Mouse (Mus musculus) heart, embryonic 12.5 days (tissue): ENCODE results near the gene Usp11. TPM values are rescaled to one million over a fixed set of nuclear protein-coding genes. Genes with fewer than 3 reads are reported as not detected.
"Not testable (repeated sequence)": the region's sequence is repeated elsewhere in the genome, so short reads cannot be mapped to it uniquely, and the experiment has no call there.

Source experiments
- ATAC-seq: fragments of 200-750 bp; cut with Nextera tagmentation; 2 replicates; pipeline ENCODE4 v1.8.0; 2017; ENCODE audit warnings: moderate TSS enrichment, moderate library complexity; ENCODE audit not compliant: insufficient number of reproducible peaks, low FRiP score
- H3K27ac ChIP-seq: fragments of 300-500 bp; sonication (generic); 2 replicates; pipeline ENCODE4 v1.5.1; 2016; ENCODE audit warnings: mild to moderate bottlenecking, moderate library complexity; ENCODE audit not compliant: poor library complexity, severe bottlenecking
- H3K27me3 ChIP-seq: fragments of 300-500 bp; sonication (generic); replicated peaks from 2 replicates; pipeline ENCODE4 v1.6.1; 2016; ENCODE audit warnings: mild to moderate bottlenecking, moderate library complexity
- H3K36me3 ChIP-seq: fragments of 300-500 bp; sonication (generic); 2 replicates; pipeline ENCODE4 v1.6.1; 2016; ENCODE audit warnings: mild to moderate bottlenecking, moderate library complexity
- H3K4me1 ChIP-seq: fragments of 300-500 bp; sonication (generic); replicated peaks from 2 replicates; pipeline ENCODE4 v1.6.1; 2016; ENCODE audit warnings: mild to moderate bottlenecking
- H3K4me2 ChIP-seq: fragments of 300-500 bp; sonication (generic); 2 replicates; pipeline ENCODE4 v1.6.1; 2016; ENCODE audit warnings: mild to moderate bottlenecking, moderate library complexity
- H3K4me3 ChIP-seq: fragments of 300-500 bp; sonication (generic); 2 replicates; pipeline ENCODE4 v1.5.1; 2016; ENCODE audit warnings: mild to moderate bottlenecking
- H3K9ac ChIP-seq: fragments of 300-500 bp; sonication (generic); 2 replicates; pipeline ENCODE4 v1.6.1; 2016; ENCODE audit warnings: mild to moderate bottlenecking, moderate library complexity
- H3K9me3 ChIP-seq: fragments of 300-500 bp; sonication (generic); replicated peaks from 2 replicates; pipeline ENCODE4 v1.6.1; 2016; ENCODE audit warnings: mild to moderate bottlenecking, moderate library complexity
- WGBS: fragments of 180-500 bp; shearing (Covaris S2); methylation state at CpG from one replicate; pipeline ENCODE4 v1.1.7; 2016; 5-methylcytosine and 5-hydroxymethylcytosine counted together
- polyA plus RNA-seq: library from polyadenylated mRNA; unstranded; fragments of >200 nt; fragmentation: Nextera tagmentation; extraction: Ambion mirVana; gene quantifications from 2 replicates; pipeline ENCODE4 v1.2.1, GENCODE M21; 2016

Usp11 gene
- polyA plus RNA-seq, 1 experiment from 2014 or later: 45.4 TPM

DNA sequence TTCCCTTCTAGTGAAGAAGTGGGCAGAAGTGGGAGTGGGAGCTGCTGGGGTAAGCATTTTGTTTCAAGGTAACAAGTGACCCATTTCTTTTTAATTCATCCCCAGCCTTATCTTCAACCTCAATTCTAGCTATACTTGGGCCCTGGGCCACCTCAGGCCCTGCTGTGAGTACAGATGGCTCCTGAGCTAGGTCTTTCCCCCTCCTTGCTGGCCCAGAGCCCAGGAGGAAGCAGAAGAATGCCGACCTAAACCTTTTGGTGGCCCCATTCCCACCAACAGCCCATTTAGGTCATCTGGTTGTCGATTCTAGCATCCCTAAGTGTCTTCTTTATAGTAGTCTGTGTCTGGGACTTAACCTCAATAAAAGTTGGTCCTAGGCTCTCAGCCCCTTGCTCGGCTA, 12.1 kb upstream of the Usp11 start:
- Histone ChIP-seq H3K4me3 (no peak overlapping the region), H3K4me2 (no peak overlapping the region), H3K27me3 (no peaks in the 10 kb centered on the region), H3K36me3 (peaks cover 39% of the 10 kb centered on the region), H3K9me3 (no peaks in the 10 kb centered on the region), H3K27ac (no peak overlapping the region), H3K4me1 (peaks cover 25% of the 10 kb centered on the region; the same call in 1 of the 2 replicates), H3K9ac (no peak overlapping the region)
- ATAC-seq: no peak
- 69% methylated on average over 3 of the region's 3 CpGs for WGBS

DNA sequence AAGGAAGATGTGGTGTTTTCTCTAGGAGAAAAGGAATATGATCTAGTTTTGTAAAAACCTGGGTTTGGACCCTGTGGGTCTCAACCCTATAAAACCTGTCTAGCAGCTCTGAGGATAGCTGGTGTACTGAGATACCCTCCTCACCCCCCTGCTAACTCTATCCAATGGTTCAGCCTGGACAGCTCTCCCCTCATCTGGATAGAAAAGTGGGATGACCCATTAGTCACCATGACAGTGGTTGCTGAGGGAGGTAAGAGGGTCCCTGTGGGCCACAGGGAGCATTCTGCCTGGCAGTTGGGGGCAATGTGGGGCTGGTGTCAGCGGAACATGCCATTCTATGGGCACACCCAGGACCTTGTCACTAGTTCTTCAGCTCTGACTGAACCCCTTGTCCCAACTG, 11.1 kb upstream of the Usp11 start:
- Histone ChIP-seq H3K9ac (no peak overlapping the region), H3K4me2 (no peak overlapping the region), H3K27ac (no peak overlapping the region), H3K4me1 (peaks cover 22% of the 10 kb centered on the region; the same call in 1 of the 2 replicates), H3K36me3 (peaks cover 44% of the 10 kb centered on the region), H3K27me3 (no peaks in the 10 kb centered on the region), H3K4me3 (no peak overlapping the region), H3K9me3 (no peaks in the 10 kb centered on the region)
- WGBS: 84% methylated on average over 1 of the region's 1 CpGs
- ATAC-seq: no peak

GRCm38 (mm10) chrX:20695842-20696241, 7.9 kb upstream of the Usp11 start:
- no peak overlapping the region for H3K9ac ChIP-seq
- 0 out of 2 replicates have a peak, but pooled peaks cover 7% of the 10 kb centered on the region for H3K4me1 ChIP-seq
- no peaks in the 10 kb centered on the region for H3K9me3 ChIP-seq
- 83% methylated on average over 4 of the region's 4 CpGs for WGBS
- no peak overlapping the region for H3K4me2 ChIP-seq
- ATAC-seq: no peak
- peaks cover 62% of the 10 kb centered on the region for H3K36me3 ChIP-seq
- no peaks in the 10 kb centered on the region for H3K27me3 ChIP-seq
- no peak overlapping the region for H3K4me3 ChIP-seq
- H3K27ac ChIP-seq: no peak overlapping the region

- Histone ChIP-seq H3K27ac (peak overlapping the region; percentile 95), H3K27me3 (no peaks in the 10 kb centered on the region), H3K4me3 (peak overlapping the region; percentile 62), H3K4me2 (peak overlapping the region; percentile 58), H3K4me1 (no peaks in the 10 kb centered on the region), H3K36me3 (peaks cover 4% of the 10 kb centered on the region; the same call in 1 of the 2 replicates), H3K9me3 (no peaks in the 10 kb centered on the region), H3K9ac (peak overlapping the region; percentile 77)
- peak; percentile 95 for ATAC-seq
- 9% methylated on average over 32 of the region's 32 CpGs for WGBS
Observed at GRCm38 (mm10) chrX:20704295-20705082, 783 bp downstream of the Usp11 start.

DNA sequence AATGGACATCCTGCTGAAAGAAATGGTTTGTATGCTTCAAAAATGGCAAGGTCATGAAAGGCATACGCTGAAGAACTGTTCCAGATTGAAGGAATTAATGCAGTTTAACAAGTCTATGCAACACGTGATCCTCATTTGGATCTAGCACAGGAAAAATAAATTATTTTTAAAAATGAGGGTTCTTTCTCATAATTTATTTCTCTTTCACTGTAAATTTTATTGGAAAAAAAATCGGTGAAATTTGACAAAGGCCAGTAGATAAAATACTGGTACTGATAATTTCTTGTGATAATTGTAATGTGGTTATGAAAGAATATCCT, 1.3 kb downstream of the Usp11 start:
- H3K4me1 ChIP-seq: no peaks in the 10 kb centered on the region
- ATAC-seq: no peak
- peak overlapping the region; percentile 30; the same call in 1 of the 2 replicates for H3K4me3 ChIP-seq
- no peaks in the 10 kb centered on the region for H3K27me3 ChIP-seq
- no peak overlapping the region for H3K27ac ChIP-seq
- H3K4me2 ChIP-seq: no peak overlapping the region
- WGBS: 37% methylated on average over 3 of the region's 3 CpGs
- H3K36me3 ChIP-seq: no peaks in the 10 kb centered on the region
- no peak overlapping the region for H3K9ac ChIP-seq
- H3K9me3 ChIP-seq: no peaks in the 10 kb centered on the region

- Histone ChIP-seq H3K4me2 (no peak overlapping the region), H3K36me3 (no peaks in the 10 kb centered on the region), H3K4me1 (no peaks in the 10 kb centered on the region), H3K27me3 (no peaks in the 10 kb centered on the region), H3K9ac (no peak overlapping the region), H3K9me3 (no peaks in the 10 kb centered on the region), H3K4me3 (no peak overlapping the region), H3K27ac (no peak overlapping the region)
- ATAC-seq: no peak
- WGBS: 65% methylated on average over 5 of the region's 5 CpGs
Observed at GRCm38 (mm10) chrX:20728681-20729080, 25.0 kb downstream of the Usp11 start.

DNA sequence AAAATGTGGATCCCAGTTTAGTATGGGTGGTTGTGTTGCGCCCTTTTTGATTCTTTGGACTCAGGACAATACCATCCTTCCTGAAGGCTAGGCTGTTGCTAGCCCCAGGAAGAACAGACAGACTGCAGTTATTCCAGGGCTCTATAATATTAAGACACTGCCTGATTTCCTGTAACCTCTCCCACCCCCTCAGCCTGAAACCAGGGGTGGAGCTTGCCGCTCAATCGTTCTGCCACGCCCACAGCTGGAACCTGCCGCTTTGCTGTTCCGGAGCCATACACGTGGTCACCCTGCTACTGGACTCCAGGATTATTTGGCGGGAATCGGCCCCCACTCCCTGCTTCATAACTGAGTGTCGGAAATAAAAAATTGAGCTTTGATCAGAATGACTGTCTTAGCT, 26.3 kb downstream of the Usp11 start:
- not testable (repeated sequence) for H3K36me3 ChIP-seq, H3K27me3 ChIP-seq, H3K9me3 ChIP-seq, H3K9ac ChIP-seq, H3K4me1 ChIP-seq, ATAC-seq, H3K4me3 ChIP-seq, H3K27ac ChIP-seq
- H3K4me2 ChIP-seq: peak overlapping the region; percentile 16
- WGBS: 48% methylated on average over 10 of the region's 10 CpGs

DNA sequence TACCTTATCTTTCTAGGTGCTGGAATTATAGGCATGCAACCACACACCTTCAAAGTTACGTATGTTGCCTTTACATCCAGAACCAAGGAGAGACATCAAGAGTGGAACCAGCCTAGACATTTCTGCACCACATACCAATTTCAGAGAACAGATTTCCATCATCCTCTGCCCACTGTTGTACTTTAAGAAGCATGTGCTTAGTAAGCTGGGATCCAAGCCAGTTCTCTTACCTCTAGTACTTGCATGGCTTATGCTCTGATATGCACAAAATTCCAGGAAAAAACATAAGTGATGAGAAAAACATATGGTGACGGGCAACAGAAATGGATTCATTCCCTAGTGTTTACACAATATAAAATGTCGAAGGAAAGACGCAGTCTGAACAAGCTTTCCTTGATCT, 32.8 kb downstream of the Usp11 start:
- no peaks in the 10 kb centered on the region for H3K4me1 ChIP-seq
- no peaks in the 10 kb centered on the region for H3K9me3 ChIP-seq
- 81% methylated on average over 4 of the region's 4 CpGs for WGBS
- H3K9ac ChIP-seq: no peak overlapping the region
- no peaks in the 10 kb centered on the region for H3K27me3 ChIP-seq
- no peak overlapping the region for H3K4me2 ChIP-seq
- H3K4me3 ChIP-seq: no peak overlapping the region
- no peaks in the 10 kb centered on the region for H3K36me3 ChIP-seq
- ATAC-seq: no peak
- H3K27ac ChIP-seq: no peak overlapping the region

DNA sequence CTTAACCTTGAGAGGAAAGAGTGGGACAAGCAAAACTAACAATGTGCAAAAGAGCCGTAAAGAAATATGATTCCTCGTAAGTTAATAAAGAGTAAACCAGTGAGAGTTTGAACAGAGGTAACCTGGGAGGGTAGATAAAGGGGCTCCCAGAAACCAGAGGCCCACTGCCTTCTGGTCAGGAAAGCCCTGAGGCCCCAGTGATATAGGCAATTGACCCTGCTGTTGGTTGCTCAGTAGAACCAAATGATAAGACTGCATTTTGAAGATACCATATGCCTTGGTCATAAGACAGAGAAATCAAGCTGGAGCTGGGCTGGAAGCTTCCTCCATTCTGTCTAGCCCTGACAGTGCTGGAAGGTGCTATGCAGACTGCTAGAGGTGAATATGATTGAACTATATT, 45.1 kb downstream of the Usp11 start:
- H3K4me1 ChIP-seq: no peaks in the 10 kb centered on the region
- ATAC-seq: no peak
- H3K4me2 ChIP-seq: no peak overlapping the region
- whole genome bisulfite sequencing: 61% methylated on average over 2 of the region's 2 CpGs
- no peak overlapping the region for H3K9ac ChIP-seq
- no peaks in the 10 kb centered on the region for H3K27me3 ChIP-seq
- no peaks in the 10 kb centered on the region for H3K9me3 ChIP-seq
- no peak overlapping the region for H3K4me3 ChIP-seq
- H3K36me3 ChIP-seq: no peaks in the 10 kb centered on the region
- H3K27ac ChIP-seq: no peak overlapping the region

DNA sequence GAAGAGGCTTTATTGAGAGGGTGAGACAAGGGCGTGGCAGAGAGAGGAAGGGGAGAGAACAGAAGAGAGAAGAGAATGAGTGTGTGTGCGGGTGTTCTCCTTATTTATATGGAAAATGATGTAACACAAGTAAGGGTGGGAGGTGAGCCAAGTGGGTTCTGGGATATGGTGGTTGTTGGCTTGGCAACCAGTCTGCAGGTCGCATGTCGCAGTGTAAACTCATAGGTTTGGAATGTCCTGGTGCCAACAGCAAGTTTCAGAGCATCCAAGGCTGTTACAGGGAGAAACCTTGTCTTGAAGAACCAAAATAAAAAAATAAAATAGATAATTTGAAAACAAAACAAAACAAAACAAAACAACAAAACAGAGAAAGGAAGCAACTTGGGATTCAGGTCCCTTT, 57.5 kb downstream of the Usp11 start:
- Histone ChIP-seq H3K9ac (no peak overlapping the region), H3K9me3 (no peaks in the 10 kb centered on the region), H3K27me3 (no peaks in the 10 kb centered on the region), H3K27ac (no peak overlapping the region), H3K4me3 (no peak overlapping the region), H3K4me1 (no peaks in the 10 kb centered on the region), H3K4me2 (no peak overlapping the region), H3K36me3 (no peaks in the 10 kb centered on the region)
- ATAC-seq: no peak
- whole genome bisulfite sequencing: 63% methylated on average over 4 of the region's 4 CpGs
